Mouse (Mus musculus): ENCODE data around the gene Baiap2. TPM values are rescaled to one million over a fixed set of nuclear protein-coding genes. Genes with fewer than 3 reads are reported as not detected.

Baiap2 gene
- total and polyA plus RNA-seq, 3 experiments: 3.4 to 6.7 (median 6.1) TPM

DNA sequence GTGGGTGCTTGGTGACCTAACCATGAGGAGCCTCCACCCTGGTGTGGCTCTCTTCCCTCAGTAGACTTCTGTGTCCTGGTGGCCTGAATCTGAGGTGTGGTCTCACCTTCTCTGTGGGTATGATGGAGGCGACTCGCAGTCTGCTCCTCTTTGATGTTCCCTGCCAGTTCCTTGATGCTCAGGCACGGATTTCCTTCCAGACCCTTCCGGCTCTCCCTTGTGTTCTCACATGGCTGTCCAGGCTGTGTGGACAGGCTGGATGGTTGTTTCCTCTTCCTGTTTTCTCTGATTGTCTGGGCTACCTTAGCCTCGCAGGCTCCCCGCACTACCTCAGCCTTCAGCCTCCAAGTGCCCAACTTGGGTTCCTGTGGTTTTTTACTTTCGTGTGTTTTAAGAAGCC is 16.3 kb downstream of the Baiap2 start:
- Histone ChIP-seq H3K79me2 (replicated peaks; ENCODE audit: control insufficient read depth, extremely low read depth, insufficient read depth, poor library complexity, severe bottlenecking) (no peaks in the 10 kb centered on the region), H3K9ac (ENCODE audit: insufficient read depth, low read depth) (no peak overlapping the region), H3K9me3 (replicated peaks; ENCODE audit: low read length) (no peaks in the 10 kb centered on the region), H3K4me1 (ENCODE audit: control insufficient read depth in 1 of 2, insufficient read depth in 2 of 2) (peaks cover 17 to 29% of the 10 kb centered on the region in 2 experiments), H3K27ac (ENCODE audit: insufficient read depth, low read depth) (no peak overlapping the region), H3K27me3 (replicated peaks) (no peaks in the 10 kb centered on the region), H3K4me2 (ENCODE audit: insufficient read depth, low read depth, poor library complexity, severe bottlenecking) (no peak overlapping the region), H3K36me3 (replicated peaks in 1 of 2; ENCODE audit: control insufficient read depth in 1 of 2, insufficient read depth in 1 of 2, low read length in 1 of 2) (peaks cover 0 to 9% of the 10 kb centered on the region in 2 experiments), H3K4me3 (replicated peaks in 1 of 3; ENCODE audit: low read depth in 2 of 3, low read length in 2 of 3, poor library complexity in 1 of 3) (no peak overlapping the region)
- TF ChIP-seq UBTF (IDR thresholded peaks at IDR 0.05; ENCODE audit: low read depth, low read length) (no peak), ELF1 (IDR thresholded peaks at IDR 0.05; ENCODE audit: low read depth, low read length) (no peak), MAZ (IDR thresholded peaks at IDR 0.05; ENCODE audit: low read depth, low read length) (no peak), USF1 (IDR thresholded peaks at IDR 0.05; ENCODE audit: low read depth, low read length) (no peak), E2F4 (IDR thresholded peaks at IDR 0.05; ENCODE audit: insufficient replicate concordance, low read depth, low read length) (no peak), CTCF (conservative IDR thresholded peaks at IDR 0.05 in 1 of 2, IDR thresholded peaks at IDR 0.05 in 1 of 2; ENCODE audit: low read depth in 2 of 2, low read length in 2 of 2) (no peak), CHD1 (IDR thresholded peaks at IDR 0.05; ENCODE audit: low read depth, low read length) (no peak), POLR2A (IDR thresholded peaks at IDR 0.05; ENCODE audit: low read depth, low read length) (no peak), JUND (conservative IDR thresholded peaks at IDR 0.05; ENCODE audit: low read depth, low read length) (no peak), MEF2A (IDR thresholded peaks at IDR 0.05; ENCODE audit: borderline replicate concordance, low read depth, low read length) (no peak), JUN (IDR thresholded peaks at IDR 0.05; ENCODE audit: insufficient read depth, low read depth, low read length) (no peak)
- in situ Hi-C loops (cut with MboI; ENCODE audit: low pct_ligation_motif_present, low pct_unique_long_range_greater_than_20kb, low sequenced_read_pairs) (no loop called here), dilution Hi-C loops (cut with MboI; ENCODE audit: extremely low pct_ligation_motif_present, extremely low pct_unique_long_range_greater_than_20kb, low sequenced_read_pairs) (no loop called here)
- DNase-seq (ENCODE audit: extremely low read depth): no peak

DNA sequence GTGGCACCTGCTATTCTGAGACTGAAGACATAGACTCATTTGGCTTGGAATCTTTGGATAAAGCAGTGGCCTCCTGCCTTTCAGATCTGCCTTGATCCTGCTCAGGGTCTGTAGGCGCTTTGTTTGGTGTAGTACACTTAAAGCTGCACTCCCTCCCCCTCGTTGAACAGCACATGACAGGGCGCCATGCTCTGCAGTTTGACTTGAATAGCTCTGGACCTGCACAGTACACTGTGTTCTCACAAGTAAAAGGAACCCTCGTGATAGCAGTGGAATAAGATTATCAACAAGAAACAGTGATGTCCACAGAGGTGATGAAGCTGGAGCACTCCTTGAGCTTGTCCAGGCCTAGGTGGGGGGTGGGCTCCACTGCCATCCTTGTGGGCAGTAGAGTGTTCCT is 17.2 kb downstream of the Baiap2 start:
- H3K9me3 ChIP-seq (replicated peaks; ENCODE audit: low read length): no peaks in the 10 kb centered on the region
- no peak for DNase-seq (ENCODE audit: extremely low read depth)
- TF ChIP-seq TCF12 (IDR thresholded peaks at IDR 0.05; ENCODE audit: low read depth, low read length) (no peak), USF2 (conservative IDR thresholded peaks at IDR 0.05; ENCODE audit: low read depth, low read length) (no peak), JUN (IDR thresholded peaks at IDR 0.05; ENCODE audit: insufficient read depth, low read depth, low read length) (no peak), EP300 (IDR thresholded peaks at IDR 0.05; ENCODE audit: low read length) (no peak), POLR2A (IDR thresholded peaks at IDR 0.05; ENCODE audit: low read depth, low read length) (no peak), NELFE (IDR thresholded peaks at IDR 0.05; ENCODE audit: low read depth, low read length) (no peak), E2F4 (IDR thresholded peaks at IDR 0.05; ENCODE audit: insufficient replicate concordance, low read depth, low read length) (no peak), ETS1 (conservative IDR thresholded peaks at IDR 0.05; ENCODE audit: low read depth, low read length) (no peak), PAX5 (IDR thresholded peaks at IDR 0.05; ENCODE audit: low read length) (no peak), SMC3 (IDR thresholded peaks at IDR 0.05; ENCODE audit: low read depth, low read length) (no peak), CHD1 (IDR thresholded peaks at IDR 0.05; ENCODE audit: low read depth, low read length) (no peak), ZKSCAN1 (IDR thresholded peaks at IDR 0.05; ENCODE audit: borderline replicate concordance, low read depth, low read length) (no peak), CHD2 (IDR thresholded peaks at IDR 0.05; ENCODE audit: low read length) (no peak), GABPA (IDR thresholded peaks at IDR 0.05; ENCODE audit: insufficient replicate concordance, low read depth, low read length) (no peak), TBP (conservative IDR thresholded peaks at IDR 0.05; ENCODE audit: low read depth, low read length) (no peak), POLR2AphosphoS2 (IDR thresholded peaks at IDR 0.05; ENCODE audit: low read depth, low read length) (no peak), IRF4 (IDR thresholded peaks at IDR 0.05; ENCODE audit: low read depth, low read length) (no peak), ZNF384 (IDR thresholded peaks at IDR 0.05; ENCODE audit: low read depth, low read length) (no peak), KAT2A (IDR thresholded peaks at IDR 0.05; ENCODE audit: insufficient replicate concordance, low read length) (no peak)
- no peak overlapping the region for H3K27ac ChIP-seq (ENCODE audit: insufficient read depth, low read depth)
- no peak overlapping the region for H3K9ac ChIP-seq (ENCODE audit: insufficient read depth, low read depth)
- H3K4me3 ChIP-seq (replicated peaks in 1 of 3; ENCODE audit: low read depth in 2 of 3, low read length in 2 of 3, poor library complexity in 1 of 3): no peak overlapping the region
- dilution Hi-C loops (cut with MboI; ENCODE audit: extremely low pct_ligation_motif_present, extremely low pct_unique_long_range_greater_than_20kb, low sequenced_read_pairs): no loop called here
- in situ Hi-C loops (cut with MboI; ENCODE audit: low pct_ligation_motif_present, low pct_unique_long_range_greater_than_20kb, low sequenced_read_pairs): no loop called here
- H3K4me2 ChIP-seq (ENCODE audit: insufficient read depth, low read depth, poor library complexity, severe bottlenecking): no peak overlapping the region
- no peaks in the 10 kb centered on the region for H3K79me2 ChIP-seq (replicated peaks; ENCODE audit: control insufficient read depth, extremely low read depth, insufficient read depth, poor library complexity, severe bottlenecking)
- H3K4me1 ChIP-seq (ENCODE audit: control insufficient read depth in 1 of 2, insufficient read depth in 2 of 2): peaks cover 12 to 20% of the 10 kb centered on the region in 2 experiments
- peaks cover 0 to 9% of the 10 kb centered on the region in 2 experiments for H3K36me3 ChIP-seq (replicated peaks in 1 of 2; ENCODE audit: control insufficient read depth in 1 of 2, insufficient read depth in 1 of 2, low read length in 1 of 2)
- no peaks in the 10 kb centered on the region for H3K27me3 ChIP-seq (replicated peaks)

All from CH12.LX (cell line).